Mouse (Mus musculus): Measurements from ENCODE around the gene Bcl9.
A peak's percentile ranks its signal among the peaks of the same experiment; 100 is the strongest.

Gene Bcl9

DNA sequence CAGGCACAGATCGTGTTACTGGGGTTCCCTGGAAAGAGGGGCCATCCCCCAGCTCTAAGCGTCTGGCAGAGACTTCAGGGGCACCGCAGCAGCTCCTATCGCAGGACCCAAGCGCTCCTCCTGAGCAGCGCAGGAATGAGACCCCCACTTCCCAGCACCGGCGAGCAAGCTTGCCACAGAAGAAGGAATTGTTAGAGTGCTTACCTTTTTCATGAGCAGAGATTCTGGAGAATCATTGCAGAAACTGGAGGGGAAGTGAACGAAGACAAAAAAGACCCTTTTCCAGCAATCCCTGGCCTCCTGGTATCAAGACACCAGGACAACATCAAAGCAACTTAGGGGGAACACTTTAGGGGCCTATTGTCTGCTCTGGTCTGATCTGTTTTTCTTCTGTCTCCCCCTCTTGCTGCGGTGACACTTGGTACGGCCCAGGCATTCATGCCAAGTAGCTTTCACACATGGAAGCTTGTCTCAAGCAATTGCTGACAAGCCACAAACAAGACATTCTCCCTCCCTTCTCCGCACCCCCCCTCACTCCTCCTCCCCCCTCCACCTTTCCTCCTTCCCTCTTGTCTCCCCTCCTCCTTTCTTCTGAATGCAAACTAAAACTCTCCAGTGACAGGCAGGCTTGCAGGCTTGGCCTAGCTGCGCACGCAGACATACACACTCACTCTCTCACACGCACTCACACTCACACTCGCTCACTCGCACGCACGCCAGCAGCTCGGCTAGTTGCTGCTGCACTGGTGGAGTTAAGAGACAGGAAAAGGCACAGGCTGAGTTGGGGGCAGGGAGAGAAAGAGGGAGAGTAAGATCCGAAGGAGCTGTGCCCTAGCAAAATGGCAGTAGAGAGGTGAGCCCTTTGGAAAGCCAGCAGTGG, at the start of gene Bcl9:
Bcl9 (minus strand) TSS at position 365 of the 880 bp plus-strand sequence.
- DNase-seq (ENCODE audit: low read depth in 1 of 2, low spot score in 2 of 2): no peak

DNA sequence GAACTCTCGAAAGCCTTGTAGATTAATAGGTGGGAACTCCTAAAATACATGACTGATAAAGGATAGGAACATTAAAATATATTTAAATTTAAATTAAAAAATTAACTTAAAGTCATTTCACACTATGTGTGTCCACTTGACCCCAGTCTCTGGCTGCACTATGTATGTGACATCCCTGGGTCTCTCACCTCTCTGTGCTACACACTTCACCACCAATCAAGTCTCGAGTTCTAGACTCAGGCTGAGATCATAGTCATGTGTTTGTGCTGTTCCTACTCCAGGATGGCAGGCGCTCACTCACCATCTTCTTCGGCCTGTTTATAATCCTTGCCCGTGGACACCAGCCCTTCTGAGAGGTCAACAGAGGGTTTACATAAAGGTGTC, 41.5 kb upstream of the Bcl9 start:
- DNase-seq (ENCODE audit: low read depth in 1 of 2, low spot score in 2 of 2): no peak

DNA sequence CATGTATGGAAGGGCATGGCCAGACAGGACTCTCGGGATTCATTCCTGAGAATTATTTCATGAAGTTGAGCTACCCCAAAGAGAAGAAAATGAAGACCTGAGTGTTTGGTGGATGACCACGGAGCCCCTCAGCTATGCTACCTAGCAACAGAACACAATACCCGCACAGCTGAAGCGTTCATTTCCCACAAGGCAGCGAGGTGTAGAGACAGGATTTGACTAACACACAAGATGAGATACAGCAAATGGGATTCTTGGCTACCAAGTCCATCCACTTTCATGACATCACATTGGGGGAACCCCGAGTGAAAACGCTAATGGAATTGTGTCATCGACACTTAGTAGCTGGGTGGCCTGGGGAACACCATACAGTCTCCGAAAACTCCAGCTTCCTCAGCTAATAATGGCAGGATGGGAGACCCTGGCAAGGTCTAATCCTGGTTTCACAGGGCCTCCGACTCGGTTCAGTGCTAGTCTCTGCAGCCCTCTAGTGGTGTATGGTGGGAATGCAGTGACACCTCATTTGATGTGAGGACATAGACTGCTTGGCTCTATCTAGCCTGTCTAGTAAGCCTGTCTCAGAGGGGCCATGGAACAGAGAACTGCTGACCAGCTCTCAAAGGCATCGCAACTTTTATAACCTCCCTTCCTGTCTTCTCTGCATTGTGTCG, 40.9 kb upstream of the Bcl9 start:
- DNase-seq (ENCODE audit: low read depth in 1 of 2, low spot score in 2 of 2): peak; percentile 22 to 39

DNA sequence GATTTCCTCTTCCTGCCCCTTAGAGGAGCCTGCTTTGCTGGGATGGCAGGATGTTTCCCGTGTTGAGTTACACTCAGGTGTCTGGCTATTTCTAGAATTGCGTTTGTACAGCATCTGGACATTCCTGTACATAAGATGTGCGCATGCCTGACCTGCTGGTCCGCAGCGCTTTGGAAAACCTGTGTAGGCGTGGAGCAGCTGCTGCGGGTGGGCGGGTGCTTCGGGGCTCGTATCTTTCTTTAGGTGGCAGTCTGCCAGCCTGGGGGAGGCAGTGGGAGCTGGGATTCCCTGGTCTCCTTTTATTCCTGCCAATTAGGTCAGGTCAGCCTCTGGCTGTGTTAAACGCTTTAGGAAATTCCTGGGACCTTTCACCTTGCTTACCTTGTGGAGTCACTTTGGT, 39.6 kb upstream of the Bcl9 start:
- no peak for DNase-seq (ENCODE audit: low read depth in 1 of 2, low spot score in 2 of 2)

DNA sequence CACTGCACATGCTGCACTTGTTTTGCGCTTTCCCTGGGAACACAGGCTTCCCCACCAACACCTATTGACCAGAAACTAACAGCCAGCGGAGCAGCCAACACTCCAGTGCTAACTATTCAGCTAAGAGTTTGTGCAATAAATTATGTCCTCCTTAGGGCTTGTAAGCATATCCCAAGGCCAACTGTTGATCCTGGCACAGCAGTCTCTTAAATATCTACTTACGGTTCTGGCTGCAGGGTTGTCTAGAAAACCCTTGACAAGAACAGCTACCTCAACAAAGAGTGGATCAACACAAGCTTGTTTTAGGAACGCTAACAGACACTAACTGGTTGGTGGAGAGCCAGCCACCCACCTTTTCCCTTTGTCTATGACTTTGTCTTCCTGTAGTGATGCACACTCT, 38.6 kb upstream of the Bcl9 start:
- DNase-seq (ENCODE audit: low read depth in 1 of 2, low spot score in 2 of 2): no peak

DNA sequence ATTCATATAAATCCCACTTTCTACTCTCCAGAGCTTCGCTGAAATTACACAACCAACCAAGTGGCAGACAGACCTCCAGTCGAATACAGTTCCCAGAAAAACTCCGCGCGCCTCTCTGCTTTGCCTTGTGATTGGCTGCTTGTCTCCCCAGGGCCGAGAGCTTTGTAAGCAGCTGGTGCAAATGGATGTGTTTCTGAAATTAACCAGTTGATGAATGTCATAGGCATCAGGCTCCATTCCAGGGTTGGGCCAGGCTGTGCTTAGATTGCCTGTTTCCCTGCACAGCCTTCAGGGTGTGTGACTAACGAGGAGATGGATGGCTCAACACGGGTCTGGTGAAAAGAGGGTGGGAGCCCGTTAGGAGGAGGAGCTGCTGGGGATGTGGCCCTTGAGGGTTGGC, 36.9 kb upstream of the Bcl9 start:
- no peak for DNase-seq (ENCODE audit: low read depth in 1 of 2, low spot score in 2 of 2)

DNA sequence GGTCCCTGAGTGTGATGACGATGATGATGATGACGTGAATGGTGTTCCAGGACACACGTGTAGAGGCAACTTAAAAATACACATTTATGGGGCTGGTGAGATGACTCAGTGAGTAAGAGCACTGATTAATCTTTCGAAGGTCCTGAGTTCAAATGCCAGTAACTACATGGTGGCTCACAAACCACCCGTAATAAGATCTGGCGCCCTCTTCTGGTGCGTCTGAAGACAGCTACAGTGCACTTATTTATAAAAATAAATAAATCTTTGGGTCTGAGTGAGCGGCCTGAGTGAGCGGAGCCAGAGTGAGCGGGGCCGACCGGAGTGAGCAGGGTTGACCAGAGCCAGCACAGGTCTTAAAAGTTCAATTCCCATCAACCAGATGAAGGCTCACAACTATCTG, 34.5 kb upstream of the Bcl9 start:
- no peak for DNase-seq (ENCODE audit: low read depth in 1 of 2, low spot score in 2 of 2)

DNA sequence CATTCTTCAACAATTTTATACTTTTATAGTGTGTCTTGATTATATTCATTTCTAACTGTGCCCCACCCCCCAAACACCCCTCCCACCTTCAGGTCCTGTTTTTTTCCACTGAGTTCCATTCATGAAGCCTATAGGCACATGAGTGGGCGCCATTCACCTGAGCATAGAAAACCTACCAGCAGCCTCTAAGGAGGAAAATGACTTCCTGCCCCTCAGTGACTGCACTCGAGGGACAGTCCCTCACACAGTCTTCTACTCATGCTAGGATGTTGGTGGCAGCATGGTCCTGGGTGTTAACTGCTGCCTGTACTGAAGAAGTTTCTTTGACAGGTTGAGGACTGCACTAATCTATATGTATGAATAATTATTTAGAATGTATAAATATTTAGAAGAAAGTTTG, 30.1 kb upstream of the Bcl9 start:
- no peak for DNase-seq (ENCODE audit: low read depth in 1 of 2, low spot score in 2 of 2)

DNA sequence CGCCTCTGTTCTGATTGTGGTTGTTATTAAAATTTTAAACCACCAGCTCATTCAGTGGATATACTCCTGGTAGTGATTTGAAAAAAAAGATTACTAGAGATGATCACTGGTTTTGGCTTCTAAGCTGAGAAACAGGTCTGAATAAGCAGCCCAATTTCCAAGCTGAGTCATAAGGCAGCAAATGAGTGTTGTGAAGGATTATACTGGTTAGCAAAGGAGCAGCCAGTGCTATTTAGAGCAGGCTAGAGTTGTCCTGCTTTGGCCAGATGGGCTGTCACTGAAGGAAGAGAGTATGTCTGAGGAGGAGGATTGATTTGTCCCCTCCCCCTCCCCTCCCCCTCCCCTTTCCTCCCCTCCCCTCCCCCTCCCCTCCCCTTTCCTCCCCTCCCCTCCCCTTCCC, 29.6 kb upstream of the Bcl9 start:
- no peak for DNase-seq (ENCODE audit: low read depth in 1 of 2, low spot score in 2 of 2)

DNA sequence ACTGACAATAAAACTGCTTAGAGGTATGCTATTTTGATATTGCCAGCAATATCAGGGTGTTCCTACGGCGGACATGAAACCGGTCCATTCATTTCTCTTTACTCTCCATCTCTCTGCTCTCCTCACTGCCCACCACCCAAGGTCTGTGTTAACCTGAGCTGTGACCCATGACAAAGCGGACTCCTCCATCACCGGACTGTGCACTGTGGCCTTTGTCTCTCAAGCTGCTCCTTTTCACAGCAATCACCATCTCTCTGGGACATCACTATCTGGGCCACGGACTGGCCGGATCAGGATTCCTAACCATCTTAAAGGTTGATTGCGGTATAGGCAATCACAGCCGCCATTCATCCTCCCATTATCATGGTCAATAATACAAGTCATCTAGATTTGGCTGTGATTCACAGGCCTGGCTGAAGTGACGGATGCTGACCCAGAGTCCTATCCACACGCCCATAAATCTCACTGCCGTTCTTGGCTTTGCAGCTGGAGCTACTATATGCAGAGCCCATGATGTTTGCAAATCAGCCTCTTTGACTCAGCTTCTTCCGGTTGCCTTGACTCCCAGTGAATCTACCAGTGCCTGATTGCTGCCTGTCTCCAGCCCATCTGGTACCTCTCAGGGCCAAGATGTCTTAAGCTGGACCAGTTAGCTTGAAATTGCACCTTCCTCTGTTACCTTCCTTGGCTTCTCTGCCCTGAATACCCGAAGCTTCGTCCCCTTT, 28.1 kb upstream of the Bcl9 start:
- no peak for DNase-seq (ENCODE audit: low read depth in 1 of 2, low spot score in 2 of 2)

DNA sequence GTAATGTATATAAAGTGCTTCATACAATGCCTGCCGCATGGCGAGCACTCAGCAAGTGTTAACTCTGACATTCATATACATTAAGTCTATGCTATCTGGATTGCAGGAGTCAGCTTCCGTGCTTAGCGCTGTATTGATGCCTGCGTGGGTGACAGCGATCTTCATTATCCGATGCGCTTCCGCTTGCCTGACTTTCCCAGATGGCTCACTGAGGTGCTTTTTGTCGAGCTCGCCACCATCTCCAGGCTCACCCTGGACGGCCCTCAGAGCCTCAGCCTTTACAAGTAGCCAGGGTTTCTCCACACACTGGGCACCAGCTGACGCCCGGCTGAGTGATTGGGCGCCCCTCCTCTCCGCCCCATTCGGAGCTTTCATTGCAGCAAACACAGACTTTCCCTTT, 26.3 kb upstream of the Bcl9 start:
- DNase-seq (ENCODE audit: low read depth in 1 of 2, low spot score in 2 of 2): no peak

DNA sequence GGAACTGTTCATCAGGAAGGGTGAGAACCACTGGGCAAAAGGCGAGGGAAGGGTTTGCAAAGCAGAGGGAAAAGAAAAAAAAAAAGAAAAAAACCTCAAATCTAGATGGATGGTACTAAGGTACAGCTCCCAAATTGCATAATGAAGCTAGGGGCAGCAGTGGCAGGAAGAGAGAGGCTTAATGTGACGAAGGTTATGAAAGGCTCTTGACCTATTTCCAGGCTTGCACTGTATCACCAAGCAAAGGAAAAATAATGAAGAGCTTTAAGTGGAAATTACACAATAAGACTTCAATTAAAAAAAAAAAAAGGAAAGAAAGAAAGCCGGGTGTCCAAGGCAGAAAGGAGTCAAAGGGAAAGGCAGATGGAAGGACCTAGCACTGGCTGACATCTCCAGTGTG, 19.6 kb upstream of the Bcl9 start:
- DNase-seq (ENCODE audit: low read depth in 1 of 2, low spot score in 2 of 2): no peak

DNA sequence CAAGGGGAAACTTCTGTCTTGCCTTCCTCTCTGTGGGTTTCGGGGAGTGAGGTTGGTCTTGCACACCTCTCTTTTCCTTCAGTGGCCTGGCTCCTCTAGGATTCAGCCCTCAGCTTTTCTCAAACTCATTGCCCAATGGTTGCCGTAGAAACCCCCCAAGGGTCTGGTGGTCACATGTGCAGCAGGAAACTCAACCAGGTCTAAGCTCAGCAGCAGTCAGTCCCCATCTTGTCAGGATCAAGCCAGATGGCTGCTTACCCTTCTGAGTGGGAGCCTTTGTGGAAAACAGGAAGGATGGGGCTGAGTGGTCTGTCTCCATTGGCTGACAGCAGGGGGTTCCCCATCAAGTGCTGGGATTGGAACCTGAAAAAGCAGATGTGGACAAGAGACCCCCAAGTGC, 15.7 kb upstream of the Bcl9 start:
- no peak for DNase-seq (ENCODE audit: low read depth in 1 of 2, low spot score in 2 of 2)

DNA sequence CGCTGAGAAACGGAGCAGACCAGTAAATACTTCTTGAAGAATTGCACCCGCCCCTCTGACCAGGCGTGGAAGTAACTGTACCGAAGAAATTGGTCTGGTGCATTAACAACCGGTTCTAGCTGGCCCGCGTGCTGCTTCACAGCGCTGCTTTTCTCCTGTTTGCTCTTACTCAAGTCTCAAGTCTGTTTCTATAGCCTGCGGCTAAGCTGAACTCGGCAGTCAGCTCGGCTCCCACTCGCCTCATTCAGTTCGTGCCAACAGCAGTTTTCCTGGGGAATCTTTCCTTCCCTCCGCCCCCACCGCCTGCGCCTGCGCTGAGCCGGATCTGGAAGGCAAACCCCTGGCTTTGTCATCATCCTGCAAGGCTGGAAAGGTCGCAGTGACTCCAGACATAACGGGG, 14.3 kb upstream of the Bcl9 start:
- DNase-seq (ENCODE audit: low read depth in 1 of 2, low spot score in 2 of 2): no peak

DNA sequence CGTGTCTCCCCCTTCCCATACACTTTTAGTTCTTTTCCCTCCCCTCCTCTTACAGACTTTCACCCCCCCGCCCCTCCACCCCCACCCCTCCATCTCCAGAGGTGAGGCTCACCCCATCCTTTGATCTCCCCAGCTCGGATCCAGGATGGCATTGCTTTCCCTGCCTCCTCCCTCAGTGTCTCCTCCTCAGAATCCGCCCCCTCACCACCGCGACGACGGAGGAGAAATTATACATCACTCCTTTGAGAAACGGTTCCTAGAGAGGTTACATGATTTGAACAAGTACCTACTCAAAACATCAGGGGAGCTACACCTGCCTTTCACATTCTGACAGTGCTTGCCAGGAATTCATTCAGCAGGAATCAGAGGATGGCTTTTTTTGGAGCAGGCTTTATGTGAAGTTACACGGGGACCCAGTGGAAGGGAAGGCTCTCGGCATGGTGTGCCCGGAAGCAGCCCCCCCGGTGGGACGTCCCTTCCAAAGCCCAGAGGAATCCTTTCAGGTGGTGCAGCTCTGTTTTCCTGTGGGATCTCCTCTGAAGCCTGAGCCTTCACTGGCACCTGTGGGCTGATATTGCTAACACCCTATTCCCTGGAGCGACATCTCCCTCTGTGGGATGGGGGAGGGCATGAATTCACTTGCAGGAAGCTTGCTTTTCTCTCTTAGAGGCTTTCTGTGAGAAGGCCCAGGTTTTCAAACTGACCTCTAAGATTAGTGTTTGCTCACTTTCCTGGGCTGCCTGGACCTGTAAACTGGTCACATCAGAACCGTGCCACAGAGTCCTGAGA, 12.2 kb upstream of the Bcl9 start:
- DNase-seq (ENCODE audit: low read depth in 1 of 2, low spot score in 2 of 2): no peak

DNA sequence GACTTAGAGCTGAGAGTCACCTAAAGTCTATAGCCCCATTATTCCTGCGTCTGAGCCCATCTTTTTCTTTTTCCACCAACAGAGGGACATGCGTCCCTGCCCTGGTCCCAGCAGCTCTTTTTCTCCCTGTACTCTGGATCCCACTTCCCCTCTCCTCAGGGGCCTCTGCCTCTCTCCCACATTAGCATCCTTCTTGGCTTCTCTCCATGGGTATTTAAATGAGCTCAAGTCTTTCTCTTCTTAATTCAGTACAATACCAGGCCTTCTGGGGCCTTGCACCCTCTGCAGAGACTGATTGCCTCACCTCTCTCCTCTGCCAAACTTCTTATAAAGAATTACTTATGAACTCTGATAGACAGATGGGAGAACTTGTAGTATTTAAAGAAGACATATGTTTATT, 10.7 kb upstream of the Bcl9 start:
- DNase-seq (ENCODE audit: low read depth in 1 of 2, low spot score in 2 of 2): no peak

DNA sequence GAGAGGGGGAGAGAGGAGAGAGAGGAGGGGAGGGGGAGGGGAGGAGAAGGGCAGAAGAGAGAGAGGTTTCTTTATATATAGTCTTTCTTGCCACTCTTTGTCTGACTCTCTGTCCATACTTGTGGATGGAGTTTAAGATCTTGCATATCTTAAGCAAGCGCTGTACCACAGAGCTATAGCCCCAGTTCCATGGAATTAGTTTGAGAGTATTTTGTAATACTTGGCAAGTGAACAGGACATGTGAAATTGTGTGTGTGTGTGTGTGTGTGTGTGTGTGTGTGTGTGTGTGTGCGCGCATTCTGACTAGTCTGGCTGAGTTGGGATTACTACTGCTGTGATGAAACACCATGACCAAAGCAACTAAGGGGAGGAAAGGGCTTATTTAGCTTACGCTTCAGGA, 8.2 kb upstream of the Bcl9 start:
- no peak for DNase-seq (ENCODE audit: low read depth in 1 of 2, low spot score in 2 of 2)

DNA sequence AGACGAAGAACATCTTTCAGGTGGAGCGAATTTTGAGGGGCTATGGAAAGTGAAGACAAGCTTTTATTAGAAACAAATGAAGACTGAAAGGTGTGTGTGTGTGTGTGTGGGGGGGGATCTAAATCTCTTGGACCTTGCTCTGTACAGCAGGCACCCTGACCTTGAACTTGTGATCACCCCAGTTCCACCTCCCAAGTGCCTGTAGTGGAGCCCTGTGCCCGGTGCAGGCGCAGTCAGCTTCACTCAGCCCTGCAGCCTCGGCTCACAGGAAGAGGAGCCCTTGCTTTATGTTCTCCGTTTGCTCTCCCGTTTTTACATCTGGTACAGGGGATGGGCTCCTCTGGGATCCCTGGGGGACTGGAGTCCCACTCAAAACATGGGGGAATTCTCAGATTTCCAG, 3.9 kb upstream of the Bcl9 start:
- DNase-seq (ENCODE audit: low read depth in 1 of 2, low spot score in 2 of 2): no peak

DNA sequence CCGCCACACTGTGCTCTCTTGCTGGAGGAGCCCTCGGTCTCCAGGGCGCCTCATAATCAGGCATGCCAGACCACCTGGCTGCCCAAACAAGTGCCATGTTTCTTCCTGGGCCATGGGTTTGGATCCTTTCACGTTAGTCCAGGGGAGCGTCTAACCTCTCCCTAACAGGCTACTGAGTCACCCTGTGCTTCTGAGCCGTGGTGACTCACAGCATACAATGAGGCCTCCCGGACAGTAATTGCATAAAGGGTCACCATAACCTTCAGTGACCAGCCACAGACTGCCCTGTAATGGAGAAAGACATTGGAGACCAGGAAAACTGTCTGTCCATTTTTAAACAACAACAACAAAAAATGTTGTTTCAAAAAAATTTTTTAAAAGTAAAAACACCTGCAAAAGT, 2.7 kb upstream of the Bcl9 start:
- no peak for DNase-seq (ENCODE audit: low read depth in 1 of 2, low spot score in 2 of 2)

DNA sequence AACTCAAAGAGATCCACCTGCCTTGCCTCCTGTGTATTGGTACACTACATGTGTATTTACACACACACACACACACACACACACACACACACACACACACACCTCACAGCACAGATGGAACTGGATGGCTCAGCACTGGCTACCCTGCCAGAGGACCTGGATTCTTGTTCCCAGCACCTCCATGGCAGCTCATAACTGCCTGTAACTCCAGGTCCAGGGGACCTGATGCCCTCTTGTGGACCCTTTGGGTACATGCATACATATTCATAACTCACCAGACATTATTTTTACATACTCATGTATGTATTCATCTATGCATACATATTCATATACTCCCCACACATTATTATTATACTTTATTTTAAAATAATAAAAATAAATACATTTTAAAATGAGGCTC, 2.2 kb upstream of the Bcl9 start:
- DNase-seq (ENCODE audit: low read depth in 1 of 2, low spot score in 2 of 2): no peak

DNA sequence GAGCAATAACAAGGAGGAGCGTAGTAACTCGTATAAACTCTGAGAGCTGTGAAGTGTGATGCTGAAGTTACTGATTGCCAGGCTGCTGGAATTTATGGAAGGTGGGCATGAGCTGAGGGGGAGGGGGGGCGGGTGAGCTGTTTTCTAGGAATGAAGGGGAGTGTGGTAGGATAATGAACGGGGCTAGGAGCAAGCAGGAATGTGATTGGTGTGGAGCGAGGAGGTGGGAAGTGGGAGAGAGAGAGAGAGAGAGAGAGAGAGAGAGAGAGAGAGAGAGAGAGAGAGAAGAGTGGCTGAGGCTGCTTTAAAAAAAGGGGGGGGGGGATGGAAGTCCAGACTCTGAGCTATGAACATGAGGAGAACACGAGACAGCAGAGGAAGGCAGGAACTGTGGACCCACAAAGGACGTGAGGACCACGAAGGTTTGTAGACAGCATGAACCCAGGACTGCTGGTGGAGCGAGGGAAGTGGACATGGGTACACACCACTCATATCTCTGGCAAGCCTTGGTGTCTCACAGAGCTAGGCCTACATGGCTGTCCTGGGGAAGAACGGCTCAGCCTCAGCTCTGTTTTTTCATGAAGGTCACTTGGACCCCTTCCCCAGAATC, 1.2 kb upstream of the Bcl9 start:
- DNase-seq (ENCODE audit: low read depth in 1 of 2, low spot score in 2 of 2): no peak
